11 mouse cellular contexts compared by ENCODE assay signal in the genomic region with DNA sequence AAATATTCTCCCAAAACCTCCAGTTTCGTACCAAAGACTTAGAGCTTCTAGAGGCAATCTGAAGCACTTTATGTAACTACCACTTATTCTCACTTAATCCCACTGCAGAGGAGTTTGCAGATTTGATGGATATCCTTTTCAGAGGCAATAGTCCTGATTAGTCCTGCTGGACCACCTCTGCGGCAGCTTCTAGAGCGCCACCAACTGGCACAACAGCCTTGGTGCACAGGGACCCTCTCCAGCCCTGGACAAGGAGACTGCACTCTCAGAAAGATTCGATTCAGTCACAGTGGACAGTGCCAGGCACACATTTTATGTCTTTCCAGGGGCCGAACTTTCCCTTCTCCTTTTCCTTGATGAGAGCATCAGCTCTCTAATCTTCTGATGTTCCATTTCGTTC.
DNase-seq lines count a peak whose midpoint lies in the region; ATAC-seq and TF ChIP-seq lines count a peak whose summit lies in the region.
"Had no signal": no experiment of that assay in that cellular context is flagged by ENCODE, and none has a peak within 500 bp of the region (broad histone marks: within the 10 kb centered on the region; RNA-seq: fewer than 3 reads in every experiment).

No protein-coding gene starts in this region.

- no peaks in the 10 kb centered on the region for H3K36me3 ChIP-seq in E14TG2a.4 (ENCODE audit: insufficient read depth, low read length)
- no peaks in the 10 kb centered on the region for H3K36me3 ChIP-seq in midbrain, embryonic 13.5 days
- H3K36me3 ChIP-seq: embryonic facial prominence, embryonic 13.5 days; liver, embryonic 15.5 days had no signal

- no peaks in the 10 kb centered on the region for H3K27me3 ChIP-seq in E14TG2a.4 (ENCODE audit: insufficient read depth, low read length)
- no peaks in the 10 kb centered on the region for H3K27me3 ChIP-seq in midbrain, embryonic 13.5 days
- H3K27me3 ChIP-seq: embryonic facial prominence, embryonic 13.5 days; liver, embryonic 15.5 days had no signal

- no peak overlapping the region for H3K9ac ChIP-seq in midbrain, embryonic 13.5 days (replicated peaks)
- H3K9ac ChIP-seq: embryonic facial prominence, embryonic 13.5 days; liver, embryonic 15.5 days had no signal

- DNase-seq in adrenal gland, adult 2 months = peak; percentile 13
- DNase-seq in adrenal gland, postnatal 4 days (ENCODE audit: low spot score in 2 of 2) = no peak
- DNase-seq in kidney, postnatal 4 days = peak; percentile 12 to 18
- no peak for DNase-seq in kidney, adult 18-20 months
- DNase-seq in embryo, embryonic 9.5 days (ENCODE audit: extremely low spot score) = peak; percentile 42
- DNase-seq in spleen, postnatal 36 days (ENCODE audit: low spot score in 2 of 2) = no peak
- DNase-seq: kidney, adult 11 months had no signal

- WGBS in midbrain, embryonic 13.5 days = 59% methylated on average over 6 of the region's 6 CpGs

- no peak overlapping the region for H3K27ac ChIP-seq in midbrain, embryonic 13.5 days
- H3K27ac ChIP-seq: embryonic facial prominence, embryonic 13.5 days; liver, embryonic 15.5 days had no signal

- no peak for ATAC-seq in midbrain, embryonic 13.5 days

- H3K4me3 ChIP-seq in E14TG2a.4 (replicated peaks; ENCODE audit: low read length) = no peak overlapping the region
- H3K4me3 ChIP-seq in midbrain, embryonic 13.5 days (replicated peaks) = no peak overlapping the region
- H3K4me3 ChIP-seq: embryonic facial prominence, embryonic 13.5 days; liver, embryonic 15.5 days had no signal

- no peak overlapping the region for H3K4me2 ChIP-seq in midbrain, embryonic 13.5 days (replicated peaks)
- H3K4me2 ChIP-seq: embryonic facial prominence, embryonic 13.5 days; liver, embryonic 15.5 days had no signal

- TF ChIP-seq CTCF in E14TG2a.4 (conservative IDR thresholded peaks at IDR 0.05; ENCODE audit: low read length) = peak; percentile 44

- H3K4me1 ChIP-seq in E14TG2a.4 (replicated peaks; ENCODE audit: low read depth, low read length) = no peaks in the 10 kb centered on the region
- no peaks in the 10 kb centered on the region for H3K4me1 ChIP-seq in midbrain, embryonic 13.5 days (replicated peaks)
- H3K4me1 ChIP-seq: liver, embryonic 15.5 days had no signal

- no peaks in the 10 kb centered on the region for H3K9me3 ChIP-seq in E14TG2a.4 (ENCODE audit: low read length)
- H3K9me3 ChIP-seq in midbrain, embryonic 13.5 days = no peaks in the 10 kb centered on the region
- H3K9me3 ChIP-seq: embryonic facial prominence, embryonic 13.5 days; liver, embryonic 15.5 days had no signal

Comparison
In these comparisons a context has a peak if more than half of its experiments do, and no peak if none do; other contexts are left out.
1. DNase-seq: peak in adrenal gland, adult 2 months (single experiment), kidney, postnatal 4 days (2 of 2) and embryo, embryonic 9.5 days (single experiment); none in adrenal gland, postnatal 4 days (0 of 2), kidney, adult 18-20 months (single experiment) and spleen, postnatal 36 days (0 of 2).